Mouse (Mus musculus) embryonic facial prominence, embryonic 11.5 days (tissue): Measurements from ENCODE around the gene Adh5. TPM values are rescaled to one million over a fixed set of nuclear protein-coding genes. Genes with fewer than 3 reads are reported as not detected.

ENCODE experiments used
- ATAC-seq: fragments of 200-750 bp; cut with Nextera tagmentation; replicated peaks from 2 replicates; pipeline ENCODE4 v1.8.0; 2017; ENCODE audit warnings: low read depth; ENCODE audit not compliant: insufficient number of reproducible peaks, low FRiP score, low TSS enrichment
- DNase-seq: peaks from one replicate; pipeline ENCODE4 v3.0.0-alpha.2; 2015; ENCODE audit warnings: low spot score
- H3K27ac ChIP-seq: fragments of 300-500 bp; sonication (generic); replicated peaks from 2 replicates; pipeline ENCODE4 v1.5.1; 2014; ENCODE audit warnings: mild to moderate bottlenecking, low read depth, low read length, control low read depth
- H3K27me3 ChIP-seq: fragments of 300-500 bp; sonication (generic); 2 replicates; pipeline ENCODE4 v1.6.1; 2014; ENCODE audit warnings: mild to moderate bottlenecking, low read length, moderate library complexity, mixed read lengths; ENCODE audit not compliant: control insufficient read depth, insufficient read depth
- H3K36me3 ChIP-seq: fragments of 300-500 bp; sonication (generic); replicated peaks from 2 replicates; pipeline ENCODE4 v1.6.1; 2014; ENCODE audit warnings: low read depth, mild to moderate bottlenecking, low read length, moderate library complexity, mixed read lengths; ENCODE audit not compliant: control insufficient read depth, insufficient read depth
- H3K4me1 ChIP-seq: fragments of 300-500 bp; sonication (generic); 2 replicates; pipeline ENCODE4 v1.6.1; 2014; ENCODE audit warnings: low read length, mixed read lengths; ENCODE audit not compliant: control insufficient read depth, insufficient read depth
- H3K4me2 ChIP-seq: fragments of 300-500 bp; sonication (generic); 2 replicates; pipeline ENCODE4 v1.6.1; 2014; ENCODE audit warnings: low read depth, mild to moderate bottlenecking, control low read depth, low read length, moderate library complexity
- H3K4me3 ChIP-seq: fragments of 300-500 bp; sonication (generic); 2 replicates; pipeline ENCODE4 v1.5.1; 2014; ENCODE audit warnings: low read depth, low read length, control low read depth
- H3K9ac ChIP-seq: fragments of 300-500 bp; sonication (generic); replicated peaks from 2 replicates; pipeline ENCODE4 v1.6.1; 2014; ENCODE audit warnings: mild to moderate bottlenecking, control low read depth, low read length
- H3K9me3 ChIP-seq: fragments of 300-500 bp; sonication (generic); replicated peaks from 2 replicates; pipeline ENCODE4 v1.6.1; 2016; ENCODE audit warnings: mild to moderate bottlenecking, low read length, inconsistent platforms, mixed read lengths; ENCODE audit not compliant: control insufficient read depth
- WGBS: fragments of 180-500 bp; shearing (Covaris S2); extraction: QIAGEN DNeasy Blood & Tissue Kit; methylation state at CpG from one replicate; pipeline ENCODE4 v1.1.7; 2014; 5-methylcytosine and 5-hydroxymethylcytosine counted together
- polyA plus RNA-seq: library from polyadenylated mRNA; unstranded; fragments of >200 nt; fragmentation: Nextera tagmentation; extraction: Ambion mirVana; gene quantifications from 2 replicates; pipeline ENCODE4 v1.2.1, GENCODE M21; 2014

Gene Adh5
- polyA plus RNA-seq, 1 experiment from 2014 or later = 303 TPM

- no peaks in the 10 kb centered on the region for H3K4me1 ChIP-seq
- ATAC-seq (no peak), DNase-seq (no peak)
- H3K9me3 ChIP-seq = no peaks in the 10 kb centered on the region
- peak overlapping the region; percentile 83 for H3K4me3 ChIP-seq
- no peaks in the 10 kb centered on the region; the same call in 1 of the 2 replicates for H3K36me3 ChIP-seq
- H3K9ac ChIP-seq = peak overlapping the region; percentile 93
- H3K27me3 ChIP-seq = no peaks in the 10 kb centered on the region
- H3K4me2 ChIP-seq = peak overlapping the region; percentile 57
- H3K27ac ChIP-seq = peak overlapping the region; percentile 65; the same call in 1 of the 2 replicates
- WGBS = 3% methylated on average over 9 of the region's 9 CpGs
Measured at GRCm38 (mm10) chr3:138443465-138443771, 525 bp downstream of the Adh5 start.

GRCm38 (mm10) chr3:138448077-138448860 lies 5.4 kb downstream of the Adh5 start:
- Histone ChIP-seq H3K4me1 (no peaks in the 10 kb centered on the region), H3K27me3 (no peaks in the 10 kb centered on the region), H3K9me3 (no peaks in the 10 kb centered on the region), H3K36me3 (no peaks in the 10 kb centered on the region; the same call in none of the 2 replicates), H3K9ac (no peak overlapping the region), H3K4me2 (no peak overlapping the region), H3K4me3 (no peak overlapping the region), H3K27ac (no peak overlapping the region)
- no peak for ATAC-seq
- no peak for DNase-seq
- 77% methylated on average over 12 of the region's 12 CpGs for WGBS

- H3K27me3 ChIP-seq = no peaks in the 10 kb centered on the region
- H3K4me2 ChIP-seq = no peak overlapping the region
- DNase-seq = no peak
- no peak overlapping the region for H3K4me3 ChIP-seq
- no peaks in the 10 kb centered on the region for H3K9me3 ChIP-seq
- H3K27ac ChIP-seq = no peak overlapping the region
- WGBS = 80% methylated on average over 10 of the region's 10 CpGs
- no peaks in the 10 kb centered on the region; the same call in none of the 2 replicates for H3K36me3 ChIP-seq
- ATAC-seq = no peak
- H3K4me1 ChIP-seq = no peaks in the 10 kb centered on the region
- H3K9ac ChIP-seq = no peak overlapping the region
Measured at GRCm38 (mm10) chr3:138452169-138452568, 9.3 kb downstream of the Adh5 start.

GRCm38 (mm10) chr3:138454234-138454633 lies 11.3 kb downstream of the Adh5 start:
- H3K4me3 ChIP-seq = no peak overlapping the region
- no peaks in the 10 kb centered on the region for H3K4me1 ChIP-seq
- ATAC-seq (no peak), DNase-seq (no peak)
- 94% methylated on average over 1 of the region's 1 CpGs for WGBS
- H3K9me3 ChIP-seq = no peaks in the 10 kb centered on the region
- H3K27me3 ChIP-seq = no peaks in the 10 kb centered on the region
- H3K4me2 ChIP-seq = no peak overlapping the region
- H3K27ac ChIP-seq = no peak overlapping the region
- H3K9ac ChIP-seq = no peak overlapping the region
- H3K36me3 ChIP-seq = peaks cover 4% of the 10 kb centered on the region

- WGBS = 90% methylated on average over 13 of the region's 13 CpGs
- no peaks in the 10 kb centered on the region for H3K27me3 ChIP-seq
- ATAC-seq (no peak), DNase-seq (no peak)
- no peaks in the 10 kb centered on the region for H3K9me3 ChIP-seq
- H3K36me3 ChIP-seq = peaks cover 4% of the 10 kb centered on the region
- no peak overlapping the region for H3K9ac ChIP-seq
- H3K4me1 ChIP-seq = no peaks in the 10 kb centered on the region
- no peak overlapping the region for H3K27ac ChIP-seq
- H3K4me2 ChIP-seq = no peak overlapping the region
- no peak overlapping the region for H3K4me3 ChIP-seq
Measured at GRCm38 (mm10) chr3:138454711-138455435, 12.0 kb downstream of the Adh5 start.

GRCm38 (mm10) chr3:138458441-138458840 lies 15.5 kb downstream of the Adh5 start:
- 99% methylated on average over 3 of the region's 3 CpGs for WGBS
- peaks cover 4% of the 10 kb centered on the region for H3K36me3 ChIP-seq
- no peak overlapping the region for H3K27ac ChIP-seq
- no peak overlapping the region for H3K4me2 ChIP-seq
- ATAC-seq (no peak), DNase-seq (no peak)
- H3K9me3 ChIP-seq = no peaks in the 10 kb centered on the region
- H3K4me3 ChIP-seq = no peak overlapping the region
- H3K4me1 ChIP-seq = no peaks in the 10 kb centered on the region
- no peaks in the 10 kb centered on the region for H3K27me3 ChIP-seq
- no peak overlapping the region for H3K9ac ChIP-seq

GRCm38 (mm10) chr3:138460260-138460659 lies 17.4 kb downstream of the Adh5 start:
- no peak overlapping the region for H3K4me2 ChIP-seq
- no peaks in the 10 kb centered on the region for H3K9me3 ChIP-seq
- no peaks in the 10 kb centered on the region for H3K27me3 ChIP-seq
- no peak overlapping the region for H3K4me3 ChIP-seq
- WGBS = 84% methylated on average over 13 of the region's 13 CpGs
- ATAC-seq (no peak), DNase-seq (no peak)
- H3K9ac ChIP-seq = no peak overlapping the region
- no peaks in the 10 kb centered on the region for H3K4me1 ChIP-seq
- no peak overlapping the region for H3K27ac ChIP-seq
- peaks cover 4% of the 10 kb centered on the region for H3K36me3 ChIP-seq

- Histone ChIP-seq H3K9me3 (no peaks in the 10 kb centered on the region), H3K4me2 (no peak overlapping the region), H3K27me3 (no peaks in the 10 kb centered on the region), H3K4me1 (no peaks in the 10 kb centered on the region), H3K9ac (no peak overlapping the region), H3K4me3 (no peak overlapping the region), H3K27ac (no peak overlapping the region), H3K36me3 (peaks cover 4% of the 10 kb centered on the region)
- WGBS = 99% methylated on average over 3 of the region's 3 CpGs
- ATAC-seq = no peak
- no peak for DNase-seq
Measured at GRCm38 (mm10) chr3:138461832-138462231, 18.9 kb downstream of the Adh5 start.
